Mouse (Mus musculus) C2C12 (cell line): ENCODE data around the gene Cox8a.

Experiments used
- CTCF ChIP-seq: IDR thresholded peaks from one replicate; pipeline ENCODE4 v1.5.1; 2011; ENCODE audit not compliant: control insufficient read depth, insufficient read depth, insufficient read length
- MAX ChIP-seq: IDR thresholded peaks from one replicate; pipeline ENCODE4 v1.6.1; 2011; ENCODE audit warnings: mild to moderate bottlenecking, control low read depth
- MYOD1 ChIP-seq: IDR thresholded peaks from one replicate; pipeline ENCODE4 v1.6.1; 2011; ENCODE audit warnings: low read depth; ENCODE audit not compliant: control insufficient read depth, insufficient read length

GRCm38 (mm10) chr19:7261964-7262363 is 44.5 kb upstream of the Cox8a start:
- no peak for TF ChIP-seq CTCF
- no peak for TF ChIP-seq MYOD1
- TF ChIP-seq MAX = no peak
